27 mouse cellular contexts compared by ENCODE assay signal in genomic region chr4:95101684-95102083, GRCm38 (mm10). TPM values are rescaled to one million over a fixed set of nuclear protein-coding genes. Genes with fewer than 3 reads are reported as not detected.
DNase-seq lines count a peak whose midpoint lies in the region; ATAC-seq and TF ChIP-seq lines count a peak whose summit lies in the region.
"Had no signal": no experiment of that assay in that cellular context is flagged by ENCODE, and none has a peak within 500 bp of the region (broad histone marks: within the 10 kb centered on the region; RNA-seq: fewer than 3 reads in every experiment).

No protein-coding gene starts in this region.

- H3K27ac ChIP-seq in heart, embryonic 10.5 days: no peak overlapping the region
- peak overlapping the region; percentile 75 for H3K27ac ChIP-seq in embryonic fibroblast, embryonic 13.5 days (ENCODE audit: insufficient read depth, low read length)
- H3K27ac ChIP-seq: embryonic facial prominence, embryonic 10.5 days; embryonic facial prominence, embryonic 12.5 days; forebrain, embryonic 13.5 days; forebrain, embryonic 15.5 days had no signal

- no peaks in the 10 kb centered on the region for H3K27me3 ChIP-seq in heart, embryonic 10.5 days (ENCODE audit: insufficient read depth, poor library complexity, severe bottlenecking)
- H3K27me3 ChIP-seq in myocyte (ENCODE audit: control insufficient read depth, insufficient read depth, insufficient read length): no peaks in the 10 kb centered on the region
- H3K27me3 ChIP-seq: CH12.LX; embryonic facial prominence, embryonic 12.5 days; forebrain, embryonic 15.5 days; Patski had no signal

- no peak for ATAC-seq in erythroblast, adult 5-6 weeks (replicated peaks; ENCODE audit: low FRiP score, poor library complexity, severe bottlenecking)
- ATAC-seq: activated CD4-positive, CD25-positive, alpha-beta regulatory T cell, adult 4 months; CD4-positive, CD25-positive, alpha-beta regulatory T cell, adult 4 months; forebrain, embryonic 13.5 days; forebrain, embryonic 15.5 days; forebrain, postnatal 0 days; Patski had no signal

- H3K4me2 ChIP-seq in myocyte (ENCODE audit: low read depth): peak overlapping the region; percentile 73
- H3K4me2 ChIP-seq: embryonic facial prominence, embryonic 12.5 days; forebrain, embryonic 13.5 days; forebrain, embryonic 15.5 days had no signal

- H3K4me3 ChIP-seq in heart, embryonic 10.5 days: no peak overlapping the region
- H3K4me3 ChIP-seq in embryonic fibroblast, embryonic 13.5 days (ENCODE audit: insufficient read depth, low read length): no peak overlapping the region
- H3K4me3 ChIP-seq in myocyte: no peak overlapping the region
- H3K4me3 ChIP-seq: embryonic facial prominence, embryonic 10.5 days; embryonic facial prominence, embryonic 12.5 days; forebrain, embryonic 13.5 days; forebrain, embryonic 15.5 days had no signal

- H3ac ChIP-seq in myocyte (ENCODE audit: control insufficient read depth, insufficient read length): no peak overlapping the region

- H3K9me3 ChIP-seq in heart, embryonic 10.5 days: no peaks in the 10 kb centered on the region
- H3K9me3 ChIP-seq: forebrain, embryonic 13.5 days; forebrain, embryonic 15.5 days; G1E had no signal

- peaks cover 24% of the 10 kb centered on the region for H3K4me1 ChIP-seq in heart, embryonic 10.5 days
- peaks cover 33% of the 10 kb centered on the region for H3K4me1 ChIP-seq in embryonic fibroblast, embryonic 13.5 days (ENCODE audit: control insufficient read depth, insufficient read depth, low read length)

- H3K36me3 ChIP-seq in heart, embryonic 10.5 days: no peaks in the 10 kb centered on the region
- H3K36me3 ChIP-seq in myocyte (ENCODE audit: control insufficient read depth, insufficient read depth): no peaks in the 10 kb centered on the region
- H3K36me3 ChIP-seq: embryonic facial prominence, embryonic 10.5 days; embryonic facial prominence, embryonic 12.5 days; forebrain, embryonic 15.5 days; G1E had no signal

- TF ChIP-seq CTCF in embryonic fibroblast, embryonic 13.5 days (IDR thresholded peaks at IDR 0.05; ENCODE audit: borderline replicate concordance, insufficient read depth, low read length): no peak

- WGBS in heart, embryonic 10.5 days: 95% methylated on average over 7 of the region's 7 CpGs

- peak; percentile 57 for DNase-seq in heart, embryonic 10.5 days (ENCODE audit: low spot score)
- no peak for DNase-seq in heart, postnatal 36 days
- DNase-seq in 416B (ENCODE audit: low read depth): peak; percentile 33
- DNase-seq in adrenal gland, postnatal 4 days (ENCODE audit: low spot score in 2 of 2): no peak
- DNase-seq: adrenal gland, adult 8-10 months; adrenal gland, postnatal 14 days; adrenal gland, postnatal 36 days; B cell, adult 2 months; cerebellum, adult 11 months; cerebellum, adult 18-20 months; cerebellum, adult 8-10 months; cerebellum, adult 9-11 months; cerebellum, postnatal 14 days; cerebellum, postnatal 36 days; forebrain, postnatal 0 days had no signal

- TF ChIP-seq POLR2A in embryonic fibroblast, embryonic 13.5 days (IDR thresholded peaks at IDR 0.05; ENCODE audit: low read depth, low read length): no peak
- no peak for TF ChIP-seq POLR2A in myocyte (IDR thresholded peaks at IDR 0.05; ENCODE audit: insufficient read length, low read depth)

- intact Hi-C loops in heart, postnatal 36 days (cut with DNase I): no loop called here

- no peaks in the 10 kb centered on the region for H3K79me2 ChIP-seq in myocyte (ENCODE audit: control insufficient read depth, insufficient read depth)

TF ChIP-seq in myocyte, 11 proteins besides CTCF, POLR2A, EP300 and RAD21:
- no peak for TF ChIP-seq MYOG (IDR thresholded peaks at IDR 0.05; ENCODE audit: control insufficient read depth in 1 of 3, insufficient read depth in 1 of 3, insufficient read length in 2 of 3, low read depth in 2 of 3)
- TF ChIP-seq TCF3 (IDR thresholded peaks at IDR 0.05; ENCODE audit: insufficient read length, low read depth): no peak
- TF ChIP-seq E2F4 (IDR thresholded peaks at IDR 0.05; ENCODE audit: insufficient read depth): no peak
- TF ChIP-seq POLR2AphosphoS2 (IDR thresholded peaks at IDR 0.05; ENCODE audit: insufficient read length, low read depth): no peak
- TF ChIP-seq CEBPB (IDR thresholded peaks at IDR 0.05; ENCODE audit: insufficient read depth, poor library complexity, severe bottlenecking): no peak
- no peak for TF ChIP-seq USF1 (IDR thresholded peaks at IDR 0.05; ENCODE audit: low read depth)
- no peak for TF ChIP-seq TCF12 (IDR thresholded peaks at IDR 0.05; ENCODE audit: insufficient read depth, poor library complexity, severe bottlenecking)
- no peak for TF ChIP-seq MYOD1 (IDR thresholded peaks at IDR 0.05; ENCODE audit: control insufficient read depth in 1 of 3, insufficient read length in 2 of 3, low read depth in 2 of 3)
- no peak for TF ChIP-seq SRF (IDR thresholded peaks at IDR 0.05; ENCODE audit: control insufficient read depth, insufficient read length, low read depth)
- TF ChIP-seq REST (IDR thresholded peaks at IDR 0.05; ENCODE audit: insufficient read depth, insufficient read length): no peak
- no peak for TF ChIP-seq MAX (IDR thresholded peaks at IDR 0.05; ENCODE audit: low read depth)

RNA-seq across cellular contexts. Expression of gene Jun, which starts 49.7 kb away (rescaled TPM):
- 75.7 and 76.6 TPM in 2 replicates for polyA plus RNA-seq in heart, embryonic 10.5 days (2016; fragmentation: Nextera tagmentation; extraction: Ambion mirVana)
- 10 to 100 TPM; 46.7 to 63.5 TPM for total RNA-seq in heart, postnatal 36 days (2021)
- polyA plus RNA-seq in embryonic fibroblast, embryonic 13.5 days (2011; ENCODE audit: insufficient read length, low read depth, missing spikeins): 45.3 and 60.9 TPM in 2 replicates
- 51.3 TPM for polyA plus RNA-seq in myocyte (2012; fragmentation: generic; extraction: Trizol)
- total RNA-seq in adrenal gland, postnatal 4 days (2021): 10 to 100 TPM; 46.6 to 58.6 TPM
- total RNA-seq in erythroblast, adult 5-6 weeks (2015; ENCODE audit: low replicate concordance): 8.8 and 11.5 TPM in 2 replicates
- 13.4 and 21.8 TPM in 2 replicates for total RNA-seq in erythroblast, adult 5-6 weeks (2017; ENCODE audit: low replicate concordance)

Comparison
In these comparisons a context has a peak if more than half of its experiments do, and no peak if none do; other contexts are left out.
1. DNase-seq: peak in heart, embryonic 10.5 days (single experiment) and 416B (single experiment); none in heart, postnatal 36 days (0 of 2) and adrenal gland, postnatal 4 days (0 of 2).